Mouse (Mus musculus) brown adipose tissue, adult 24 weeks (tissue): ENCODE data around the gene Gse1. TPM values are rescaled to one million over a fixed set of nuclear protein-coding genes. Genes with fewer than 3 reads are reported as not detected.

ENCODE experiments used
- H3K27ac ChIP-seq: fragments of 200-500 bp; replicated peaks from 2 replicates; pipeline ENCODE4 v1.5.1; 2012; ENCODE audit warnings: low read depth, mild to moderate bottlenecking, low read length
- H3K4me1 ChIP-seq: fragments of 200-500 bp; 2 replicates; pipeline ENCODE4 v1.6.1; 2012; ENCODE audit warnings: low read length, mixed read lengths; ENCODE audit not compliant: control insufficient read depth, insufficient read depth, insufficient read length
- H3K4me3 ChIP-seq: fragments of 200-500 bp; 2 replicates; pipeline ENCODE4 v1.5.1; 2012; ENCODE audit warnings: low read depth, mild to moderate bottlenecking, low read length, moderate library complexity; ENCODE audit not compliant: insufficient read depth
- polyA plus RNA-seq: library from polyadenylated mRNA; stranded (reverse); fragments of >200 nt; gene quantifications from 2 replicates; pipeline ENCODE4 v1.2.4, GENCODE M21; 2012; ENCODE audit not compliant: missing spikeins, insufficient read depth, insufficient read length

Gse1 gene
- polyA plus RNA-seq, 1 experiment: 9.9 TPM

DNA sequence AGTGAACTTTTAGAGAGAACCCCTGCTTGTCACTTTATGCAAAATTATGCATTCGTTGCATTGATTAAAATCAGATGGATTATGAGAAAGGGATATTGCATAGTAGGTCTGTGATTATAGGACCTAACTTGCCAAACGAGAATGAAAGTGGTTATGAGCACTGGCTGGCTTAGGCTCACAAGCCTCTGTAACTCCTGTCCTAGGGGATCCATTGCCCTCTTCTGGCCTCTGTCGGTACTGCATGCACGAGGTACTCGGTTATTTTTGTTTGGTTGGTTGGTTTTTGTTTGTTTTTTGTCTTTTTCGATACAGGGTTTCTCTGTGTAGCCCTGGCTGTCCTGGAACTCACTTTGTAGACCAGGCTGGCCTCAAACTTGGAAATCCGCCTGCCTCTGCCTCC lies 379.6 kb downstream of the Gse1 start:
- Histone ChIP-seq H3K4me3 (no peak overlapping the region), H3K27ac (no peak overlapping the region), H3K4me1 (no peaks in the 10 kb centered on the region; the same call in 1 of the 2 replicates)

DNA sequence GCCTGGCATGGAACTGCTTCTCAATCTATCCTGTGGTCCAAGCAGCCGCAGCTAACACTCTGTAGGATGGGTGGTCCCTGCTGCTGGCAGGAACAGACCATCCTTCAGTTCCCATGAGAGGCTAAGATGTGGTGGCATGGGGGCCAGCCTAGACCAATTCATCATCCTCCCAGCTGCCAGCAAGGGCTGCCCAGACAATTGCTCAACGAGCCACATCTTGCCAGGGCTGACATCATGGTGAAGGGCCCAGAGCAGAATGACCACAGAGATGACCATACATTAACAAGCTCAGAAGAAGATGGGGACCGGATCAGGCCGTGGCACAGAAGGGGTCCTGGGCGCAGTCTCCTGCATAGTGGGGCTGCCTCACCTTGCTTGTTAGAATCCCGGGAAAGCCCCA lies 382.6 kb downstream of the Gse1 start:
- Histone ChIP-seq H3K27ac (no peak overlapping the region), H3K4me3 (no peak overlapping the region), H3K4me1 (no peaks in the 10 kb centered on the region; the same call in 1 of the 2 replicates)

DNA sequence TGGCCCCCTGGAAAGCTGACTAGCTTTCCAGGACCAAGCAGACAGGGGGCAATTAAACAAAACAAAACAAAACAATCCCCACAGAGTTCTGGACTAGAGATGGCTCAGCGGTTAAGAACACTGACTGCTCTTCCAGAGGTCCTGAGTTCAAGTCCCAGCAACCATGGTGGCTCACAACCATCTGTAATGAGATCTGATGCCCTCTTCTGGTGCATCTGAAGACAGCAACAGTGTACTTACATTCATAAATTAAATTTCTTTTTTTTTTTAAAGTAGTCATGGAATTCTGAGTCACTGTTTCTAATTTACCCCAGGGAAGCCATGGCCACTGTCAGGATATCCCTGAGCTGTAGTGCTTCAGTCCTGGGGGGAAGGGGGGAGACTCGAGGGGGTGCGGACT lies 386.2 kb downstream of the Gse1 start:
- Histone ChIP-seq H3K27ac (no peak overlapping the region), H3K4me1 (peaks cover 5% of the 10 kb centered on the region), H3K4me3 (no peak overlapping the region)

DNA sequence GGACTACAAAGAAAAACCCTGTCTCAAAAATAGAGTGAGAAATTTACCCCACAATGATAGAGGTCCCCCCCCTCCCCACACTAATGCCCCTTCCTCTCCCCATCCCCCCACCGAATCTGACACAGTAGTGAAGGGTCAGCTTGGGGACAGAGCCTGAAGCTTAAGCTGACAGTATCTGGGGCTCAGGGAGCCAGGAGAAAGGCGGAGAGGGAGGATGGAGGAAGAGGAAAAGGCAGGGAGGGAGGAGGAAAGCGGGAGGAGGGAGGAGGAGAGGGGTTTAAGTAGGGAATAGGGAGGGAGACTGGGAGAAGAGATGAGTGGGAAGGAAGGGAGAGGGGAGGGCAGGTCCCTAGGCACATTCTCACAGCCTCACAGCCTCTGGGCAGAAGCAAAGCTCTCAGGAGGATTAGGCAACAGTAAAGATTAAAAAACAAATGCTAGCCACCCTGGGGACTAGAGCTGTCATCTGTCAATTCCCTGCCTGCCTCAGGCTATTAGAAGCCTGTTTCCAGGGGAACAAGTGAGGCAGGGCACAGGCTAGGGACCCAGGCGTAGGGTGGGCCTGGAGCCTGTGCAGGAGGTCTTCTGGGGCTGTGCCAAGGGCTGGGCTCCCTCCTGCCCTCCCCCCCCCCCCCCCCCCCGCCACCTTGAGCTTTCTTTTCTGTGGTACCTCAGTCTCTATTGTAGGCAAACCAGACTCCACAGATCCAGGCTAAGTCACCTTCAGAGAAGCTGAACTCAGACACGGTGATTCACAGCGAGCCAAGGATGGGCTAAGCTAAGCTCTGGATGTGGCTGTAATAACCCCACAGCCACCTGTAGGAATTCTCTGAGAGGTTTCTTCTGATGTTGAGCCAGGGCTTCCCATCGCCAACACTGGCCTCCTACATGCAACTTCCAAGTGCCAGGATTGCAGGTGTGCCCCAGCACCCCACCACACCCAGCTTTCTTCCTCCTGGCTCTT lies 388.7 kb downstream of the Gse1 start:
- H3K4me3 ChIP-seq: no peak overlapping the region
- no peak overlapping the region for H3K27ac ChIP-seq
- H3K4me1 ChIP-seq: peaks cover 15% of the 10 kb centered on the region

DNA sequence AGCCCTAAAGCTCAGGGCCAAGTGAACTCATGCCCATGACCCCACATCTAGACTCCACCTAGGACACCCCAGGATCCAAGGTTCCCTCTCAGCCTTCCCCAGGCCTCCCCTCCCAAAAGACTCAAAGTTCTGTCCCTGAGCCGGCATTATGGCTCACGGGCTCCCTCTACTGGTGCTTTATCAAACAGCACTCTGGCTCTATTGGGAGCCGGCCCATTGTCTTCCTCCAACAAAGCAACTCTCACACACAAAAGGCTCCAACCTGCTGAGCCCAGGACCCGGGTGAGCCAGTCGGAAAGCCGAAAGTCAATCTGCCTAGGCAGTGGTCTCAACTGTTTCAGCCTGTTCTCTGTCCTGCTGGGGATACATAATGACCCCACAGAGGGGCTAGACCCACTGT lies 389.9 kb downstream of the Gse1 start:
- Histone ChIP-seq H3K27ac (peak overlapping the region; percentile 76), H3K4me1 (peaks cover 15% of the 10 kb centered on the region), H3K4me3 (no peak overlapping the region)

DNA sequence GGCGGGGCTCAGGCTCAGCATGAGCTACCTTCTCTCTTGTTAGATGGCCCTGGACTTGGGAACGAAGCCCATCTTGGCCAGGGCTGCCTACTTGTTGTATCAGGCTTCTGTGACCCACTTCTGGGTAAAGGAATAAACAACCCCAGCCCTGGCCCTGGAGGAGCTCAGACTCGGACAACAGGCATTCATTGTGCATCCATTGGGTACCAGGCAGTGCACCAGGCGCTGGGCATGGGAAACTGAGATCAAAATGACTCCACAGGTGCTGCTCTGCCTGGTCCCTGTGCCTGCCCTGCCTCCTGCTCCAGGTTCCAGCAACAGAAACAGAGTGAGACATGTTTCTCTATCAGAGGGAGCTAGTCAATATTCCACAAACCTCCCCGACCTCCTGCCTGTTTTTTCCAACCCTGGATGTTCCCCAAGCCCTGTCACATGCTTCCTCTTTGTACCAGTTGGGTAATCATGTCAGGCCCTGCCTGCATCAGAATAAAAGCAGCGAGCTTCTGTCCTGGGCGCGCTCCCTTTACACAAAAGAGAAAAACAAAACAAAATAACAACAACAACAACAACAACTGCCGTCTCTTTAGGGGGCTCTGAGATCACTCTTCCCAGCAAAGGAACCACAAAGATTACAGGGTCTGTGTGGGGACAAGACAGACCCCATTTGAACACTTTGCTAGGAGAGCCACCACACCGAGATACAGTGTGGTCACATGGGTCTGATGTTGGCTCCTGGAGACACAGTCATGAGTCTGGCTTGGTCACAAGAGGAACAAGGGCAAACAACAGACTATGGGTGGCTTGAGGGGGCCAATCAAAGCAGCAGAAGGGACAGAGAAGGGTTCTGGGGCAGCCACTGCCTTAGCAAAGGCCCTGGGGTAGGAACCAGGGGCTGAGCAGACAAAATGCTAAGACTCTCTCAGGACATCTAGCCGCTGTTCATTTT lies 391.3 kb downstream of the Gse1 start:
- Histone ChIP-seq H3K27ac (peak overlapping the region; percentile 99), H3K4me3 (no peak overlapping the region), H3K4me1 (peaks cover 21% of the 10 kb centered on the region)

DNA sequence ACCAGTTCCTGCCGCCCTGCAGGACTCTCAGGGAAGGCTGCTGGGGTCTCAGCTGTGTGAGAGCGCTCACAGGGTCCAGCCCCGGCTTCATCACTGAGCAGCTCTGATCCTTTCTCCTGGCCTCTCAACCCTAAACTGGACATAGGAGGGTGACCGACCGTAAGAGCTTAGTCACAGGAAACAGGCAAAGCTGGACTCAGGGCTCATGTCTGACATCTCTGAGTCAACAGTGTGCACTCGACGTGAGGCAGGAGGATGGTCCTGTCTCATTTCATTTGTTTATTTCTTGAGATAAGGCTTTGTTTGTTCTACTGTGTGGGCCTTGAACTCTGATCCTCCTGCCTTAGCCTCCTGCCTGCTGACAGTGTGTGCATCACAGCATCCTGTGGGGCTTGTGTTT lies 392.2 kb downstream of the Gse1 start:
- Histone ChIP-seq H3K27ac (peak overlapping the region; percentile 99), H3K4me3 (no peak overlapping the region), H3K4me1 (peaks cover 23% of the 10 kb centered on the region)

DNA sequence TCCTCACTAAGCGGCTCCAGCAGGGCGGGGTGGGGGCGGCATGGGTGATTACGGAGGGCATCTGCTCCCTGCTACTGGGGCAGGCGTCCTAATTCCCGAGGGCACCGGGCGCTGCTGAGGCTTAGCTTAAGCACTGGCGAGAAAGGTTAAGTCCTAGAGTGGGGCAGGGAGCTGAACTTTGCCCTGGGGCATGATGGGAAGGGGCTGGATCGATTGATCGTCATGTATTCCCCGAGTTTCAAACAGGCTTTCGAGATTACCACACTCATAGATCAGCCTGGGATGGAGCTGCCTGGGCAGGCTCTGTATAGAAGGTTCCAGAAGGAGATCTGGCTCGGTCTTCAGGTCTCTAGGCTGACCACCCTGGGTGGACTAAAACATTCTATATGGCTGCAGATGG lies 393.9 kb downstream of the Gse1 start:
- Histone ChIP-seq H3K4me1 (peaks cover 23% of the 10 kb centered on the region), H3K27ac (peak overlapping the region; percentile 42; the same call in 1 of the 2 replicates), H3K4me3 (no peak overlapping the region)

DNA sequence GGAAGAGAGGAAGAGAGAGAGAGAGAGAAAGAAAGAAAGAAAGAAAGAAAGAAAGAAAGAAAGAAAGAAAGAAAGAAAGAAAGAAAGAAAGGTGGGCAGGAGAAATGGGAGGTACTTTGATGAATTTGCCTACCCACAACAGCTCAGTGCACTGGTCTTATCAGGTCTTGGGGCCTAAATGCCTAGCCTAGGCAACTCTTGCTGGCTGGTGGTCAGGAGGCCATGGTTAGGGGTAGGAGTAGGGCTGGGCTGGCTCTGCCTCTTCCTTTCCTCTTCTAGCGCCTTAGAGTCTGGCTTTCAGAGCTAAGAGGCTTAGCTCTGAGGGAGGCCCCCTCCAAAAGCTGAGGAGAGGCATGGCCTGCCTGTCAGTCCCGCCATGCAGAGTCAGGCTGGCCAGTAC lies 395.4 kb downstream of the Gse1 start:
- peaks cover 19% of the 10 kb centered on the region for H3K4me1 ChIP-seq
- 0 out of 2 replicates have a peak overlapping the region, but pooled peaks have one; percentile 23 for H3K27ac ChIP-seq
- H3K4me3 ChIP-seq: no peak overlapping the region

DNA sequence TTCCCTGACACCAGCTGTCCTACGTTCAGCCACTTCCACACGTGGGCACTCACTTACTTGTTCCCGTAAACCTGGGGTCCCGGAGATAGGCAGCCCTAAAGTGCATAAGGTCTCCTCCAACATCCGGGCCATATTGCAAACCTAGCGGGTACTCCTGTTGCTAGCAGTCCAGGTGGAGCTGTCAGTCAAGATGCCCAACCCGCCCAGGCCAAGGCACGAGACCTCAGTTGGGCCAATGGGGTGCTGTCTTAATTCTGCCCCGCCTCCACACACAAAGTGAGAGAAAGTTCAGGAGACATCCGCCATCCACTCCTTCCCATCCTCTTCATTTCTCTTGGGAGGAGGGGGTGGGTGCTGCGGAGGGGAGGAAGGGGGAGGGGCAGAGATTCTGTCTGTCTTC lies 398.2 kb downstream of the Gse1 start:
- Histone ChIP-seq H3K4me3 (no peak overlapping the region), H3K4me1 (peaks cover 10% of the 10 kb centered on the region), H3K27ac (no peak overlapping the region)

DNA sequence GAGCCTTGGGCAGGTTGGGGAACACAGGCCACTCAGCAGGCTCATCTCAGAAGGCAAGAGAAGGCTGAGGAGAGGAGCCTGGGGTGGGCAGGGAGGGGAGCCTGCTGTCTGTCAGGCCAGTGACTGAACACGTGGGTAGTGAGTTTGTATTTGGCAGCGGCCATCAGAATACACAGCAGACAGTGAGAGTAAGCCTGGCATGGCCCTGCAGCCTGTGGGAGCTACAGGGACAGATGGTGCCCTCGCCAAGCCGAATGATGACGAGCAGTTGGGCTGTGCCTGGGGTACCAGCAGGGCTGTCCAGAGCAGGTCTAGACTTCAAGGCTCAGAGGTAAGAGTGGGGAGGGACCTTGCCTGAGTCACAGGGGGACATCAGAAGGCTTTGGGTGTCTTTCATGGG lies 399.0 kb downstream of the Gse1 start:
- H3K4me3 ChIP-seq: no peak overlapping the region
- no peak overlapping the region for H3K27ac ChIP-seq
- peaks cover 8% of the 10 kb centered on the region for H3K4me1 ChIP-seq

DNA sequence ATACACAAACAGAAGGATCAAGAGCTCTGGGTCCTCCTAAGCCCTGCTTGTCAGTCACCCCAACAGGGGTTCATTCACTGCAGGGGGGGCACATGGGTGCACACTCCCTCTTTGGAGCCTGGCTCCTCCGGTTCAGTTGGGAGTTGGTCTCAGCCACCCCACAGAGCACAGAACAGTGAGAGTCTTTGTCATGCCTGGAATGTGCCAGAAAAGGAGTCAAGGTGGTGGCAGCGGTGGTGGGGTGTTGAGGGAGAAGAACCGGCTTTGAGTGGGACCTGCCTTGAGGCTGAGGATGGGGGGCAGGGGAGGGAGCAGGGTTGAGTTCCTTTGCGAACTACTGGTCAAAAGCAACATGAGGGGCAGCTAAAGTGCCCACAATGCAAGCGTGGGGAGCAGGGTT lies 401.8 kb downstream of the Gse1 start:
- H3K27ac ChIP-seq: no peak overlapping the region
- H3K4me1 ChIP-seq: no peaks in the 10 kb centered on the region; the same call in 1 of the 2 replicates
- H3K4me3 ChIP-seq: no peak overlapping the region

DNA sequence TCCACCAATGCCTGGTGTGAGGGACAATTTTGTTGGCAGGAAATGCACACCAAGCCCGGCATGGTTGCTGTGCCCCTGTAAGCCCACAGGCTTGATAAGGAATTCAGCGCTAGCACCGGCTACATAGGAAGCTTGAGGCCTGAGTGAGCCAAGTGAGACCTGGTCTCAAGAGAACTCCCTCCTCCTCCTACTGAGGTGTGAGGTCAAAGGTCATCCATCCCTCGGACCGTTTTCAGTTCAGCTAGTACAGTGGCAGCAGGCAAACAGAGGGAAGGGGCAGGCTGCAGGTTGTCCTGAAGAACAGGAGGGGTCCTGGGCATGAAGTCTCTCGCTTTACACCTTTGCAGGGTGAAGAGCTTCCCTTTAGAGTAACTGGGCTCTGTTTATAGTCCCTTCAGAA lies 402.6 kb downstream of the Gse1 start:
- Histone ChIP-seq H3K4me1 (no peaks in the 10 kb centered on the region; the same call in 1 of the 2 replicates), H3K27ac (no peak overlapping the region), H3K4me3 (no peak overlapping the region)
